Mouse (Mus musculus): ENCODE data around the gene Muc16. TPM values are rescaled to one million over a fixed set of nuclear protein-coding genes. Genes with fewer than 3 reads are reported as not detected.

Gene Muc16
- polyA plus RNA-seq (2016; fragmentation: Nextera tagmentation; extraction: Ambion mirVana), result not detected in 2 replicates

DNA sequence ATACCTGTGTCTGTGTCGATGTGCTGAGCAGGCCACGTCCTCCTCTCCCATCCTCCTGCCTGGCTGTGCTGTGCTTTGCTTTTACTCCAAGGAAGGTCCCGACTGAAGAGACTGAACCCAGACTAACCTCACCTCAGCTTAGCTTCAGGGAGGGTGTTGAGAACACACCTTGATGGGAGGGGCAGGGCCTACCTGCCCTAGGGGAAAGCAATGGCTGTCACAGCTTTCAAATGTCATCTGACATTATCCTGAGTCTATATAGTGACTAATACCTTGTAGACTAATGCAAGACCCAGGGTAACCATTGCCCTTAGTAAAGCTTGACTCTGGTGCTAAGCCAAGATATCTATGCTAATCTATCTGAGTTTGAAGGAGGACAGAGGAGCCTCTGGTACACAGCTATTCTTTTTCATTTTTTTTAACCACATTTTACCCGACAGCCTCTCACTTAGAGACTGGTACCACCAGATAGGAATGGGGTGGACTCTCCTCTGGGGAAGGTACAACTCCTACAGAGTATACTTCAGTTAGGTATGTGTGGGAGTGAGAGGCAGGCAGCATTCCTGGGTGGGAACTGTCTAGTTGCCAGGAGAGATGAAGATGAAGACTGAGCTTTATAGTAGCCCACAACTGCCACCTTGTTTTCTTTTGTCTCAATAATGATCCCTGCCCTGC lies at the start of gene Muc16:
Muc16 (minus strand) TSS at position 51 of the 675 bp plus-strand sequence.
- Histone ChIP-seq H3K4me3 (no peak within 1 kb of the TSS), H3K27ac (no peak within 1 kb of the TSS), H3K36me3 (no peaks in the 10 kb centered on the region), H3K4me1 (replicated peaks) (no peaks in the 10 kb centered on the region), H3K9me3 (no peaks in the 10 kb centered on the region), H3K27me3 (ENCODE audit: insufficient read depth, poor library complexity, severe bottlenecking) (no peaks in the 10 kb centered on the region)
- WGBS, result 82% methylated on average over 4 of the region's 4 CpGs
- no peak for DNase-seq (ENCODE audit: low spot score)

DNA sequence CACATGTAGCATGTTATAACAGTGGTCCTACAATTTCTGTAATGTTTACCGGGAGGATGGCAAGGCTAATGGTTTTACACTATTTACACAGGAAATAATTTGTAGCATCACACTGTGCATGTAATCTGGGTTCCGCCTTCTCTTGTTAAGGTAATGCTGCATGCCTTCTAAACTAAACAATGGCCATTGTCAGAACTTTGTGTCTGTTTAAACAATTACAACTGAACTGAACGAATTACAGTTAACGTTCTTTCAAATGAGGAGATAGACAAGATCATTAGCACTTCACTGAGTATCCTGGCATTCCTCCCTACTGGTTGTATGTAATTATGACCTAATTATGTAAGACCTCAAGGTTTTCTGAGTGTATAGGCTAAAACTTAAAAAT lies 48.4 kb upstream of the Muc16 start:
- Histone ChIP-seq H3K36me3 (no peaks in the 10 kb centered on the region), H3K9me3 (no peaks in the 10 kb centered on the region), H3K4me3 (no peak overlapping the region), H3K27ac (no peak overlapping the region), H3K27me3 (ENCODE audit: insufficient read depth, poor library complexity, severe bottlenecking) (no peaks in the 10 kb centered on the region), H3K4me1 (replicated peaks) (peaks cover 4% of the 10 kb centered on the region; the same call in 1 of the 2 replicates)
- 36% methylated on average over 4 of the region's 4 CpGs for WGBS
- no peak for DNase-seq (ENCODE audit: low spot score)

- Histone ChIP-seq H3K9me3 (no peaks in the 10 kb centered on the region), H3K4me3 (no peak overlapping the region), H3K36me3 (no peaks in the 10 kb centered on the region), H3K4me1 (replicated peaks) (peaks cover 4% of the 10 kb centered on the region; the same call in 1 of the 2 replicates), H3K27me3 (ENCODE audit: insufficient read depth, poor library complexity, severe bottlenecking) (no peaks in the 10 kb centered on the region), H3K27ac (no peak overlapping the region)
- WGBS, result 21% methylated on average over 6 of the region's 6 CpGs
- DNase-seq (ENCODE audit: low spot score), result peak; percentile 4
Observed at GRCm38 (mm10) chr9:18721931-18722711, 47.8 kb upstream of the Muc16 start.

DNA sequence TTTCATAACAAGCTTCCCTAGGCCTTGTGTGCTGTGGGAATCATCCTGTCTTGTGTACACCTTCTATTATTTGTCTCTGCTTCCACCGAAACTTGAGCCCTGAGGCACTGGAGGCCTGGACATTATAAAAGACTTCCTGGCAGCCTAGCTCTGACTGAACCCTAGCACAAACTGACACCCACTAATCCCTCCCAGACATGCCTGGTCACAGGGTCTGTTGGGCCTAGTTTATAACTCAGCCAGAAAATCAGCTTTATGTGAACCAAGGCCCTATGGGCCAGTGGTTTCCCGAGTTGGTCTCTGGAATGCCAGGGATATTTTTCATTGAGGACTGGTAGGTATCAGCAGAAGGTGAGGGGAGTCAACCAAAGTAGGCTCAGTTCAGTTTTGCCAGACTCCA lies 46.7 kb upstream of the Muc16 start:
- H3K9me3 ChIP-seq, result no peaks in the 10 kb centered on the region
- no peaks in the 10 kb centered on the region for H3K27me3 ChIP-seq (ENCODE audit: insufficient read depth, poor library complexity, severe bottlenecking)
- peaks cover 4% of the 10 kb centered on the region; the same call in 1 of the 2 replicates for H3K4me1 ChIP-seq (replicated peaks)
- no peak for DNase-seq (ENCODE audit: low spot score)
- H3K4me3 ChIP-seq, result no peak overlapping the region
- no peaks in the 10 kb centered on the region for H3K36me3 ChIP-seq
- 35% methylated on average over 2 of the region's 2 CpGs for WGBS
- H3K27ac ChIP-seq, result no peak overlapping the region

GRCm38 (mm10) chr9:18705628-18706027 lies 31.3 kb upstream of the Muc16 start:
- Histone ChIP-seq H3K36me3 (no peaks in the 10 kb centered on the region), H3K9me3 (no peaks in the 10 kb centered on the region), H3K4me1 (replicated peaks) (no peaks in the 10 kb centered on the region), H3K27me3 (ENCODE audit: insufficient read depth, poor library complexity, severe bottlenecking) (no peaks in the 10 kb centered on the region), H3K4me3 (no peak overlapping the region), H3K27ac (no peak overlapping the region)
- DNase-seq (ENCODE audit: low spot score), result no peak

- Histone ChIP-seq H3K4me1 (replicated peaks) (no peaks in the 10 kb centered on the region), H3K27me3 (ENCODE audit: insufficient read depth, poor library complexity, severe bottlenecking) (no peaks in the 10 kb centered on the region), H3K27ac (no peak overlapping the region), H3K36me3 (no peaks in the 10 kb centered on the region), H3K4me3 (no peak overlapping the region), H3K9me3 (no peaks in the 10 kb centered on the region)
- no peak for DNase-seq (ENCODE audit: low spot score)
- WGBS, result 49% methylated on average over 2 of the region's 2 CpGs
Observed at GRCm38 (mm10) chr9:18598366-18598765, 76.0 kb downstream of the Muc16 start.

DNA sequence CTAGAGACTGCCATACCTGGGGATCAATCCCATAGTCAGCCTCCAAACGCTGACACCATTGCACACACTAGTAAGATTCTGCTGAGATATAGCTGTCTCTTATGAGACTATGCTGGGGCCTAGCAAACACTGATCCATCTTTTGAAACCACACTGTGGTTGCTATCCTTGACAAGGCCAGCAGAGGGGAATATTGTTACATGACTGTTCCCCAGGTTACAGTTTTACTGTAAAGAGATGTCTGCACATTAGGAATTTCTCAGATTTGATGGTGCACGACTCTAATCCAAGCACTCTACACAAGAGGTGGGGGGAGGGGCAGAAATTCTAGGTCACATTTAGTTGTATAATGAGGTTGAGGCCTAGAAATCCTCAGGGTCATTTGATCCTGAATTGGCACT lies 166.2 kb downstream of the Muc16 start:
- WGBS, result 71% methylated on average over 2 of the region's 2 CpGs
- H3K9me3 ChIP-seq, result no peaks in the 10 kb centered on the region
- H3K27ac ChIP-seq, result no peak overlapping the region
- H3K4me3 ChIP-seq, result no peak overlapping the region
- H3K27me3 ChIP-seq (ENCODE audit: insufficient read depth, poor library complexity, severe bottlenecking), result no peaks in the 10 kb centered on the region
- H3K4me1 ChIP-seq (replicated peaks), result no peaks in the 10 kb centered on the region
- DNase-seq (ENCODE audit: low spot score), result no peak
- no peaks in the 10 kb centered on the region for H3K36me3 ChIP-seq

DNA sequence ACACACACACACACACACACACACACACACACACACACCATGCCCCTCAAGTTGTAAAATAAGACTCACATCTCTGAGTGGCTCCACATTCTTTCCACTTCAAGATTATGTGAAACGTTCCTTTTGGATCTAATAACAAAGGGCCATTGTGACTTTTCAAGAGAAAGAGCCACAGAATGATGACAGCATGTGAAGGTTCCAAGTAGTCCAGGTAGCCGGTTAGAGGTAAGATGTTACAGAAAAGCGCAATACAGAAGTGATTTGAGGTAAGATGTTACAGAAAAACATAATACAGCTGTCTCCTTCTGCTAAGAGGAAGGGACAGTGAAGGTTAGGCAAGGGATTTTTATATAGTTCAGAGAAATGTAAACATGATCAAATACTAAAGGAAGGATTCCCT lies 196.2 kb downstream of the Muc16 start, which contains the start of the genes Zfp558 and Mbd3l1:
Zfp558 (minus strand) TSS at position 101 of the 400 bp plus-strand sequence.
Mbd3l1 (plus strand) TSS at position 192 of the 400 bp plus-strand sequence.
- H3K4me1 ChIP-seq (replicated peaks), result 0 out of 2 replicates have a peak, but pooled peaks cover under 1% of the 10 kb centered on the region
- H3K27me3 ChIP-seq (ENCODE audit: insufficient read depth, poor library complexity, severe bottlenecking), result no peaks in the 10 kb centered on the region
- H3K4me3 ChIP-seq, result no peak within 1 kb of the TSS
- DNase-seq (ENCODE audit: low spot score), result no peak
- 78% methylated on average over 3 of the region's 3 CpGs for WGBS
- H3K9me3 ChIP-seq, result no peaks in the 10 kb centered on the region
- no peak within 1 kb of the TSS for H3K27ac ChIP-seq
- no peaks in the 10 kb centered on the region for H3K36me3 ChIP-seq

DNA sequence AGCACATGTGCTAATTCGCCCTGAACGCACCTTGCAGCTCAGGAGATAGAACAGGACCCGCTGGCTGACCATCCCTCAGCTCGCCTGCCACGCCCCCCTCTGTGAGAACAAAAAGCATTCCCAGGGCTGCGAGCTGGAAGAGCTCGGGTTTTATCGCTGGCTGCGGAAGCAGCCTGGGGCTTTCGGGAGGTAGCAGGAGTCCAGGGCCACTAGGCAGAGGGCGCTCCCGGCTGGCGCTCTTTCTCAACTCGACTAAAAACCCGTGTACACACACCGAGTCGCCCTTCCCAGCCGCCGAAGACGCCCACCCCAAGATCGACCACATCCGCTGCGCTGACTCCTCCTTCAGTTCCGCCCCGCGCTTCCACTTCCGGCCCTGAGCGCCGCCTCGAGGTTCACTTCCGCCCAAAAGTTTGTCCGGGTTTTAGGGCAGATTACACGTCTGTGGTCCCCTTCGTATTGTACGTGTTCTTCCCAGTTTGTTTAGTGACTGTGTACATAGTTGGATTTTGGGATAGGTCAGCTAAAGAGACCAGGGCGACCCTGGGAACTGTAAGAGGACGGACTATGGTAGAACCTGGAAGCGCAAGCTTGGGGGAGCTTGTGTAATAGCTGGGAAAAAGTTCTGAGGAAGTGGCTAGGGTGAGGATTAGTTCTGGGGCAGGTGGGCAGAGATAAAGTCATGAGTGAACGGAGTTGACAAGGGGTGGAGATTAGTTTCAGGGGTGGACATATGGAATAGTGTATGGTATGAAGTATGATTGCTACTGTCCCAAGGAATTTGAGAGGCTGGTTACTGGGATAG lies 200.8 kb downstream of the Muc16 start:
- Histone ChIP-seq H3K36me3 (no peaks in the 10 kb centered on the region), H3K27ac (peak overlapping the region; percentile 90), H3K27me3 (ENCODE audit: insufficient read depth, poor library complexity, severe bottlenecking) (no peaks in the 10 kb centered on the region), H3K4me3 (peak overlapping the region; percentile 65), H3K4me1 (replicated peaks) (peaks cover 7% of the 10 kb centered on the region), H3K9me3 (no peaks in the 10 kb centered on the region)
- WGBS, result 5% methylated on average over 39 of the region's 39 CpGs
- peak; percentile 88 for DNase-seq (ENCODE audit: low spot score)

DNA sequence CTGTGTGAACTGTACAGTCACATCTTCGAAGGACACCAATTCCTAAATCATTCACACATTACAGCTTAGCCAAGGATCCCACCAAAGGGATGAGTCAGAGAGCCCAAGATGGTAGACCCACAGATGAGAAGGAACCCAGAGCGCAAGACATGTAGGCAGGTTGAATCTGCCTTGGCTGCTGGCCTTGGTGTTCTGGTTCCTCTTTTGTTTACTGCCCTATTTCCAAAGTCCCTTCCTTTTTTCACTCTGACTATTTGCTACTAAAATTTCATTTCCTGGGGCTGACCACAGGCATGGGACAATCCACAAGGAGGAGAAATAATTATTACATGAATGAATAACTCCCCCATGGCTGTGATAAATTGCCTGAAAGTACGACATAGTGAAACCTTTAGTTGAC lies 206.3 kb downstream of the Muc16 start:
- peaks cover 5% of the 10 kb centered on the region for H3K4me1 ChIP-seq (replicated peaks)
- no peak overlapping the region for H3K4me3 ChIP-seq
- no peak overlapping the region for H3K27ac ChIP-seq
- H3K36me3 ChIP-seq, result peaks cover 40% of the 10 kb centered on the region
- WGBS, result 88% methylated on average over 3 of the region's 3 CpGs
- no peak for DNase-seq (ENCODE audit: low spot score)
- no peaks in the 10 kb centered on the region for H3K27me3 ChIP-seq (ENCODE audit: insufficient read depth, poor library complexity, severe bottlenecking)
- H3K9me3 ChIP-seq, result 0 out of 2 replicates have a peak, but pooled peaks cover 6% of the 10 kb centered on the region

DNA sequence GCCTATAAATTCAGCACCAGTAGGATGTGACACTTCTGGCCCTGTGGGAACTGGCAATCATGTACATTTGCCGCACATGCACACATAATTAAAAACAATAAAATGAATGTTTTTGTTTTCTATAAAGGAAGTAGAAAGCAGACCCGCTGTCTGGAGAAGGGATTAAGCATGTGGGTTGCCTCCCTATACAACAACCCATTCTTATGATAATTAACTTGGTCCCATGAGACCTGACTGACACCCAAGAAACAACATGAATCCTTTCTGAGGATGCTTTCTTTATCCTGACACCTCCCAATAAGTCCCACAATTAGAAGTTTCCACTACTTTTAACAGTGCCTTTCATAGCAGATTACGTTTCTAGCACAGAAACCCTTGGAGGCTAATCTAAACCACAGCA lies 207.0 kb downstream of the Muc16 start:
- no peak for DNase-seq (ENCODE audit: low spot score)
- H3K9me3 ChIP-seq, result 0 out of 2 replicates have a peak, but pooled peaks cover 6% of the 10 kb centered on the region
- WGBS, result 65% methylated on average over 3 of the region's 3 CpGs
- peaks cover 44% of the 10 kb centered on the region for H3K36me3 ChIP-seq
- no peak overlapping the region for H3K27ac ChIP-seq
- no peaks in the 10 kb centered on the region for H3K4me1 ChIP-seq (replicated peaks)
- H3K4me3 ChIP-seq, result no peak overlapping the region
- H3K27me3 ChIP-seq (ENCODE audit: insufficient read depth, poor library complexity, severe bottlenecking), result no peaks in the 10 kb centered on the region

GRCm38 (mm10) chr9:18456520-18456919 lies 217.8 kb downstream of the Muc16 start:
- H3K4me3 ChIP-seq, result no peak overlapping the region
- no peak for DNase-seq (ENCODE audit: low spot score)
- no peaks in the 10 kb centered on the region for H3K27me3 ChIP-seq (ENCODE audit: insufficient read depth, poor library complexity, severe bottlenecking)
- H3K4me1 ChIP-seq (replicated peaks), result no peaks in the 10 kb centered on the region
- 90% methylated on average over 4 of the region's 4 CpGs for WGBS
- H3K27ac ChIP-seq, result no peak overlapping the region
- peaks cover 59% of the 10 kb centered on the region for H3K36me3 ChIP-seq
- H3K9me3 ChIP-seq, result peaks cover 18% of the 10 kb centered on the region

Measured in hindbrain, embryonic 10.5 days (tissue).